Mouse (Mus musculus) stomach, embryonic 14.5 days (tissue): ENCODE results near the gene Btk. TPM values are rescaled to one million over a fixed set of nuclear protein-coding genes. Genes with fewer than 3 reads are reported as not detected.
A peak's percentile ranks its signal among the peaks of the same experiment; 100 is the strongest.

Source experiments
- ATAC-seq: fragments of 200-750 bp; cut with Nextera tagmentation; 2 replicates; pipeline ENCODE4 v1.8.0; 2017; ENCODE audit warnings: low read depth, moderate TSS enrichment; ENCODE audit not compliant: insufficient number of reproducible peaks, insufficient read depth, low FRiP score
- H3K27ac ChIP-seq: fragments of 300-500 bp; sonication (generic); 2 replicates; pipeline ENCODE4 v1.5.1; 2014; ENCODE audit warnings: mild to moderate bottlenecking, low read length, moderate library complexity, mixed read lengths
- H3K27me3 ChIP-seq: fragments of 300-500 bp; sonication (generic); 2 replicates; pipeline ENCODE4 v1.6.1; 2014; ENCODE audit warnings: low read length, control low read depth, mixed read lengths; ENCODE audit not compliant: control insufficient read depth, insufficient read depth
- H3K36me3 ChIP-seq: fragments of 300-500 bp; sonication (generic); 2 replicates; pipeline ENCODE4 v1.6.1; 2014; ENCODE audit warnings: mild to moderate bottlenecking, control low read depth, low read length, moderate library complexity, mixed read lengths; ENCODE audit not compliant: control insufficient read depth, insufficient read depth
- H3K4me1 ChIP-seq: fragments of 300-500 bp; sonication (generic); 2 replicates; pipeline ENCODE4 v1.6.1; 2014; ENCODE audit warnings: low read length, control low read depth, mixed read lengths; ENCODE audit not compliant: control insufficient read depth, insufficient read depth
- H3K4me2 ChIP-seq: fragments of 300-500 bp; sonication (generic); replicated peaks from 2 replicates; pipeline ENCODE4 v1.6.1; 2014; ENCODE audit warnings: low read depth, low read length, control low read depth
- H3K4me3 ChIP-seq: fragments of 300-500 bp; sonication (generic); 2 replicates; pipeline ENCODE4 v1.5.1; 2014; ENCODE audit warnings: low read depth, low read length, control low read depth
- H3K9ac ChIP-seq: fragments of 300-500 bp; sonication (generic); replicated peaks from 2 replicates; pipeline ENCODE4 v1.6.1; 2014; ENCODE audit warnings: low read depth, mild to moderate bottlenecking, control low read depth, low read length, moderate library complexity, mixed read lengths
- H3K9me3 ChIP-seq: fragments of 300-500 bp; sonication (generic); 2 replicates; pipeline ENCODE4 v1.6.1; 2016; ENCODE audit warnings: low read depth, low read length, control low read depth; ENCODE audit not compliant: control insufficient read depth
- WGBS: fragments of 180-500 bp; shearing (Covaris S2); extraction: QIAGEN DNeasy Blood & Tissue Kit; methylation state at CpG from one replicate; pipeline ENCODE4 v1.1.7; 2014; 5-methylcytosine and 5-hydroxymethylcytosine counted together
- polyA plus RNA-seq: library from polyadenylated mRNA; unstranded; fragments of >200 nt; fragmentation: Nextera tagmentation; extraction: Ambion mirVana; gene quantifications from 2 replicates; pipeline ENCODE4 v1.2.1, GENCODE M21; 2014

The Btk gene
- polyA plus RNA-seq, 1 experiment from 2014 or later: 0.29 TPM

GRCm38 (mm10) chrX:134612285-134612959 lies 29.1 kb upstream of the Btk start:
- H3K9me3 ChIP-seq: no peaks in the 10 kb centered on the region
- peak overlapping the region; percentile 19 for H3K4me2 ChIP-seq
- H3K9ac ChIP-seq: no peak overlapping the region
- H3K27ac ChIP-seq: peak overlapping the region; percentile 87
- peak; percentile 91 for ATAC-seq
- no peaks in the 10 kb centered on the region for H3K27me3 ChIP-seq
- no peaks in the 10 kb centered on the region for H3K4me1 ChIP-seq
- WGBS: 20% methylated on average over 15 of the region's 15 CpGs
- H3K4me3 ChIP-seq: peak overlapping the region; percentile 10; the same call in 1 of the 2 replicates
- H3K36me3 ChIP-seq: peaks cover under 1% of the 10 kb centered on the region; the same call in 1 of the 2 replicates

GRCm38 (mm10) chrX:134610984-134611383 lies 27.6 kb upstream of the Btk start:
- Histone ChIP-seq H3K27me3 (no peaks in the 10 kb centered on the region), H3K36me3 (peaks cover 3% of the 10 kb centered on the region; the same call in 1 of the 2 replicates), H3K4me2 (no peak overlapping the region), H3K9ac (no peak overlapping the region), H3K4me3 (no peak overlapping the region), H3K27ac (no peak overlapping the region), H3K4me1 (no peaks in the 10 kb centered on the region), H3K9me3 (no peaks in the 10 kb centered on the region)
- ATAC-seq: no peak
- 69% methylated on average over 4 of the region's 4 CpGs for WGBS

- H3K4me1 ChIP-seq: no peaks in the 10 kb centered on the region
- H3K9me3 ChIP-seq: no peaks in the 10 kb centered on the region
- no peak overlapping the region for H3K4me2 ChIP-seq
- no peak overlapping the region for H3K4me3 ChIP-seq
- H3K27me3 ChIP-seq: no peaks in the 10 kb centered on the region
- H3K27ac ChIP-seq: no peak overlapping the region
- ATAC-seq: no peak
- WGBS: 28% methylated on average over 4 of the region's 4 CpGs
- peaks cover 3% of the 10 kb centered on the region; the same call in 1 of the 2 replicates for H3K36me3 ChIP-seq
- H3K9ac ChIP-seq: no peak overlapping the region
These were observed 26.1 kb upstream of the Btk start for GRCm38 (mm10) chrX:134609472-134609871.

- Histone ChIP-seq H3K4me2 (peak overlapping the region; percentile 40), H3K4me1 (no peaks in the 10 kb centered on the region), H3K36me3 (no peaks in the 10 kb centered on the region), H3K27ac (peak overlapping the region; percentile 82), H3K9me3 (no peaks in the 10 kb centered on the region), H3K27me3 (no peaks in the 10 kb centered on the region), H3K9ac (peak overlapping the region; percentile 45), H3K4me3 (peak overlapping the region; percentile 51)
- peak; percentile 78 for ATAC-seq
- 19% methylated on average over 43 of the region's 43 CpGs for WGBS
These were observed 18.2 kb upstream of the Btk start for GRCm38 (mm10) chrX:134601380-134602120.

GRCm38 (mm10) chrX:134600659-134601379 lies 17.4 kb upstream of the Btk start, which contains the start of the genes Gla and Hnrnph2:
Gene Gla (minus strand): TSS chrX:134601125.
Gene Hnrnph2 (plus strand): TSS chrX:134601179.
- H3K9me3 ChIP-seq: no peaks in the 10 kb centered on the region
- H3K27ac ChIP-seq: peak within 1 kb of the TSS; percentile 82
- peak within 1 kb of the TSS; percentile 53 for H3K4me2 ChIP-seq
- peak within 1 kb of the TSS; percentile 46 for H3K9ac ChIP-seq
- H3K36me3 ChIP-seq: no peaks in the 10 kb centered on the region
- no peaks in the 10 kb centered on the region for H3K4me1 ChIP-seq
- peak; percentile 99 for ATAC-seq
- 24% methylated on average over 33 of the region's 33 CpGs for WGBS
- H3K27me3 ChIP-seq: no peaks in the 10 kb centered on the region
- peak within 1 kb of the TSS; percentile 51 for H3K4me3 ChIP-seq

GRCm38 (mm10) chrX:134599922-134600565 lies 16.7 kb upstream of the Btk start:
- peak overlapping the region; percentile 46 for H3K9ac ChIP-seq
- no peaks in the 10 kb centered on the region for H3K36me3 ChIP-seq
- H3K27me3 ChIP-seq: no peaks in the 10 kb centered on the region
- 28% methylated on average over 10 of the region's 10 CpGs for WGBS
- no peak overlapping the region for H3K27ac ChIP-seq
- H3K4me2 ChIP-seq: peak overlapping the region; percentile 53
- no peak for ATAC-seq
- no peaks in the 10 kb centered on the region for H3K4me1 ChIP-seq
- H3K9me3 ChIP-seq: no peaks in the 10 kb centered on the region
- H3K4me3 ChIP-seq: peak overlapping the region; percentile 46

- no peak overlapping the region for H3K27ac ChIP-seq
- no peak overlapping the region for H3K4me3 ChIP-seq
- ATAC-seq: no peak
- H3K9ac ChIP-seq: no peak overlapping the region
- H3K27me3 ChIP-seq: no peaks in the 10 kb centered on the region
- H3K4me1 ChIP-seq: no peaks in the 10 kb centered on the region
- H3K36me3 ChIP-seq: peaks cover 4% of the 10 kb centered on the region; the same call in 1 of the 2 replicates
- H3K4me2 ChIP-seq: no peak overlapping the region
- 52% methylated on average over 5 of the region's 5 CpGs for WGBS
- no peaks in the 10 kb centered on the region for H3K9me3 ChIP-seq
These were observed 6.5 kb upstream of the Btk start for GRCm38 (mm10) chrX:134589836-134590235.

GRCm38 (mm10) chrX:134588997-134589396 lies 5.6 kb upstream of the Btk start:
- H3K36me3 ChIP-seq: peaks cover 4% of the 10 kb centered on the region; the same call in 1 of the 2 replicates
- no peak overlapping the region for H3K27ac ChIP-seq
- no peak for ATAC-seq
- H3K4me2 ChIP-seq: no peak overlapping the region
- WGBS: 89% methylated on average over 3 of the region's 3 CpGs
- H3K9ac ChIP-seq: no peak overlapping the region
- H3K4me3 ChIP-seq: no peak overlapping the region
- no peaks in the 10 kb centered on the region for H3K4me1 ChIP-seq
- H3K27me3 ChIP-seq: no peaks in the 10 kb centered on the region
- no peaks in the 10 kb centered on the region for H3K9me3 ChIP-seq
